In genomic region chr7:45435038-45435437, GRCm38 (mm10) we compare ENCODE assay signal across 8 mouse cellular contexts. TPM values are rescaled to one million over a fixed set of nuclear protein-coding genes. Genes with fewer than 3 reads are reported as not detected.
A peak's percentile ranks its signal among the peaks of the same experiment; 100 is the strongest.
DNase-seq lines count a peak whose midpoint lies in the region; ATAC-seq and TF ChIP-seq lines count a peak whose summit lies in the region.
"Had no signal": no experiment of that assay in that cellular context is flagged by ENCODE, and none has a peak within 500 bp of the region (broad histone marks: within the 10 kb centered on the region; RNA-seq: fewer than 3 reads in every experiment).

No protein-coding gene starts in this region.

- peaks cover 7% of the 10 kb centered on the region for H3K27me3 ChIP-seq in forebrain, embryonic 10.5 days (ENCODE audit: poor library complexity, severe bottlenecking)
- H3K27me3 ChIP-seq in limb, embryonic 14.5 days (ENCODE audit: control insufficient read depth, insufficient read depth, low read length), result no peaks in the 10 kb centered on the region
- no peaks in the 10 kb centered on the region for H3K27me3 ChIP-seq in neural tube, embryonic 14.5 days (ENCODE audit: control insufficient read depth, insufficient read depth, low read length)

- peak overlapping the region; percentile 95 for H3K4me3 ChIP-seq in forebrain, embryonic 10.5 days
- peak overlapping the region; percentile 77 for H3K4me3 ChIP-seq in limb, embryonic 14.5 days (replicated peaks; ENCODE audit: low read length)
- H3K4me3 ChIP-seq in neural tube, embryonic 14.5 days (ENCODE audit: low read depth, low read length), result peak overlapping the region; percentile 65

- peak overlapping the region; percentile 80 for H3K4me2 ChIP-seq in limb, embryonic 14.5 days (replicated peaks; ENCODE audit: low read depth, low read length, severe bottlenecking)
- H3K4me2 ChIP-seq in neural tube, embryonic 14.5 days (ENCODE audit: low read depth, low read length), result peak overlapping the region; percentile 93

- peaks cover 37% of the 10 kb centered on the region for H3K36me3 ChIP-seq in forebrain, embryonic 10.5 days (replicated peaks)
- peaks cover 27% of the 10 kb centered on the region for H3K36me3 ChIP-seq in limb, embryonic 14.5 days (ENCODE audit: control insufficient read depth, insufficient read depth, low read length)
- H3K36me3 ChIP-seq in neural tube, embryonic 14.5 days (ENCODE audit: control insufficient read depth, insufficient read depth, low read length), result peaks cover 6% of the 10 kb centered on the region; the same call in 1 of the 2 replicates

- H3K27ac ChIP-seq in forebrain, embryonic 10.5 days, result peak overlapping the region; percentile 94
- H3K27ac ChIP-seq in limb, embryonic 14.5 days (replicated peaks; ENCODE audit: low read depth, low read length), result peak overlapping the region; percentile 72
- H3K27ac ChIP-seq in neural tube, embryonic 14.5 days (ENCODE audit: low read depth, low read length), result peak overlapping the region; percentile 44; the same call in 1 of the 2 replicates

- ATAC-seq in limb, embryonic 14.5 days (ENCODE audit: low FRiP score, low read depth), result no peak; the same call in 1 of the 2 replicates
- ATAC-seq in neural tube, embryonic 14.5 days (ENCODE audit: low read depth), result no peak; the same call in 1 of the 2 replicates
- no peak for ATAC-seq in inflammation-experienced regulatory T-cells, adult 6 months

- WGBS in forebrain, embryonic 10.5 days, result 3% methylated on average over 16 of the region's 16 CpGs
- under 1% methylated on average over 16 of the region's 16 CpGs for WGBS in limb, embryonic 14.5 days
- WGBS in neural tube, embryonic 14.5 days, result 3% methylated on average over 16 of the region's 16 CpGs

- peak overlapping the region; percentile 77 for H3K9ac ChIP-seq in limb, embryonic 14.5 days (ENCODE audit: low read depth, low read length, severe bottlenecking)
- peak overlapping the region; percentile 72 for H3K9ac ChIP-seq in neural tube, embryonic 14.5 days (replicated peaks; ENCODE audit: low read depth, low read length)

- H3K9me3 ChIP-seq in forebrain, embryonic 10.5 days, result no peaks in the 10 kb centered on the region
- H3K9me3 ChIP-seq in limb, embryonic 14.5 days (ENCODE audit: control insufficient read depth, low read length), result no peaks in the 10 kb centered on the region
- H3K9me3 ChIP-seq in neural tube, embryonic 14.5 days (ENCODE audit: control insufficient read depth, low read length), result no peaks in the 10 kb centered on the region

- no peak for TF ChIP-seq POLR2A in limb, embryonic 14.5 days (IDR thresholded peaks at IDR 0.05; ENCODE audit: borderline replicate concordance, extremely low read depth, insufficient read depth, insufficient read length)

- peak; percentile 32 for DNase-seq in right cerebral cortex, postnatal 14 days
- no peak for DNase-seq in right cerebral cortex, postnatal 25 days
- no peak for DNase-seq in forebrain, embryonic 10.5 days (ENCODE audit: extremely low spot score, low spot score)
- DNase-seq in limb, embryonic 14.5 days (ENCODE audit: low spot score), result no peak
- DNase-seq in thymus, adult 18-20 months, result no peak

- peaks cover 48% of the 10 kb centered on the region for H3K4me1 ChIP-seq in forebrain, embryonic 10.5 days
- H3K4me1 ChIP-seq in limb, embryonic 14.5 days (ENCODE audit: control insufficient read depth, insufficient read depth, low read length), result peaks cover 37% of the 10 kb centered on the region
- peaks cover 28% of the 10 kb centered on the region for H3K4me1 ChIP-seq in neural tube, embryonic 14.5 days (ENCODE audit: control insufficient read depth, insufficient read depth, low read length)

RNA-seq across cellular contexts. Expression of gene Gys1, which starts 0.4 kb away (rescaled TPM):
- polyA plus RNA-seq in forebrain, embryonic 10.5 days (2016; fragmentation: Nextera tagmentation; extraction: Ambion mirVana), result 39.0 and 41.6 TPM in 2 replicates
- 44.1 and 59.1 TPM in 2 replicates for polyA plus RNA-seq in limb, embryonic 14.5 days (2012; rRNA removed)
- polyA plus RNA-seq in limb, embryonic 14.5 days (2014; fragmentation: Nextera tagmentation; extraction: Ambion mirVana), result 35.8 and 37.3 TPM in 2 replicates
- 18.1 and 19.9 TPM in 2 replicates for polyA plus RNA-seq in neural tube, embryonic 14.5 days (2014; fragmentation: Nextera tagmentation; extraction: Ambion mirVana)
- 1 to 10 TPM; 6.7 to 10.0 (median 9.7) TPM for polyA plus RNA-seq in inflammation-experienced regulatory T-cells, adult 6 months (2017; shearing (Covaris generic))

RNA-seq across cellular contexts. Expression of gene Ruvbl2, which starts 2.9 kb away (rescaled TPM):
- 235 and 237 TPM in 2 replicates for polyA plus RNA-seq in forebrain, embryonic 10.5 days (2016; fragmentation: Nextera tagmentation; extraction: Ambion mirVana)
- 120 TPM in 2 replicates for polyA plus RNA-seq in limb, embryonic 14.5 days (2012; rRNA removed)
- 119 and 126 TPM in 2 replicates for polyA plus RNA-seq in limb, embryonic 14.5 days (2014; fragmentation: Nextera tagmentation; extraction: Ambion mirVana)
- polyA plus RNA-seq in neural tube, embryonic 14.5 days (2014; fragmentation: Nextera tagmentation; extraction: Ambion mirVana), result 86.8 and 95.3 TPM in 2 replicates
- polyA plus RNA-seq in inflammation-experienced regulatory T-cells, adult 6 months (2017; shearing (Covaris generic)), result 10 to 100 TPM; 36.7 to 48.4 (median 43.8) TPM

RNA-seq across cellular contexts. Expression of gene Lhb, which starts 14.4 kb away (rescaled TPM):
- polyA plus RNA-seq in forebrain, embryonic 10.5 days (2016; fragmentation: Nextera tagmentation; extraction: Ambion mirVana), result not detected in 2 replicates
- polyA plus RNA-seq in limb, embryonic 14.5 days (2012; rRNA removed), result 0.50 and 1.4 TPM in 2 replicates
- polyA plus RNA-seq in limb, embryonic 14.5 days (2014; fragmentation: Nextera tagmentation; extraction: Ambion mirVana), result not detected in 2 replicates
- not detected in 2 replicates for polyA plus RNA-seq in neural tube, embryonic 14.5 days (2014; fragmentation: Nextera tagmentation; extraction: Ambion mirVana)
- not detected for polyA plus RNA-seq in inflammation-experienced regulatory T-cells, adult 6 months (2017; shearing (Covaris generic))
- polyA plus RNA-seq: frontal cortex, adult 2 months had no signal

RNA-seq across cellular contexts. Expression of gene Ntf5, which starts 21.5 kb away (rescaled TPM):
- 0.46 and 0.87 TPM in 2 replicates for polyA plus RNA-seq in forebrain, embryonic 10.5 days (2016; fragmentation: Nextera tagmentation; extraction: Ambion mirVana)
- polyA plus RNA-seq in limb, embryonic 14.5 days (2012; rRNA removed), result 4.2 and 4.5 TPM in 2 replicates
- 4.4 and 6.0 TPM in 2 replicates for polyA plus RNA-seq in limb, embryonic 14.5 days (2014; fragmentation: Nextera tagmentation; extraction: Ambion mirVana)
- not detected in 2 replicates for polyA plus RNA-seq in neural tube, embryonic 14.5 days (2014; fragmentation: Nextera tagmentation; extraction: Ambion mirVana)
- polyA plus RNA-seq in inflammation-experienced regulatory T-cells, adult 6 months (2017; shearing (Covaris generic)), result under 1 TPM in 2 of 3 experiments, not detected in 1; 0.31 to 0.34 TPM

RNA-seq across cellular contexts. Expression of gene Ftl1, which starts 24.6 kb away (rescaled TPM):
- 5,105 and 5,277 TPM in 2 replicates for polyA plus RNA-seq in forebrain, embryonic 10.5 days (2016; fragmentation: Nextera tagmentation; extraction: Ambion mirVana)
- 1,503 and 2,450 TPM in 2 replicates for polyA plus RNA-seq in limb, embryonic 14.5 days (2012; rRNA removed)
- 4,726 and 4,986 TPM in 2 replicates for polyA plus RNA-seq in limb, embryonic 14.5 days (2014; fragmentation: Nextera tagmentation; extraction: Ambion mirVana)
- polyA plus RNA-seq in neural tube, embryonic 14.5 days (2014; fragmentation: Nextera tagmentation; extraction: Ambion mirVana), result 5,062 and 5,088 TPM in 2 replicates
- 1,000 to 10,000 TPM; 1,271 to 2,003 (median 1,772) TPM for polyA plus RNA-seq in inflammation-experienced regulatory T-cells, adult 6 months (2017; shearing (Covaris generic))

Comparison
In these comparisons a context has a peak if more than half of its experiments do, and no peak if none do; other contexts are left out.
1. H3K27ac ChIP-seq: peak in every context shown above with its lines; median percentile 94 in forebrain, embryonic 10.5 days; 72 in limb, embryonic 14.5 days; 44 in neural tube, embryonic 14.5 days.